Mouse (Mus musculus): Measurements from ENCODE around the gene Trit1. TPM values are rescaled to one million over a fixed set of nuclear protein-coding genes. Genes with fewer than 3 reads are reported as not detected.

Gene Trit1
- polyA plus RNA-seq, 1 experiment from 2014 or later, result 29.4 TPM

GRCm38 (mm10) chr4:123026161-123026560 is 9.8 kb downstream of the Trit1 start:
- H3K27ac ChIP-seq (ENCODE audit: low read depth, low read length), result no peak overlapping the region
- 96% methylated on average over 13 of the region's 13 CpGs for WGBS
- H3K9ac ChIP-seq (ENCODE audit: low read length), result no peak overlapping the region

GRCm38 (mm10) chr4:123026597-123026996 is 10.2 kb downstream of the Trit1 start:
- Histone ChIP-seq H3K4me2 (ENCODE audit: low read length) (no peak overlapping the region), H3K27ac (ENCODE audit: low read depth, low read length) (no peak overlapping the region), H3K4me3 (ENCODE audit: low read depth, low read length) (no peak overlapping the region), H3K9me3 (replicated peaks; ENCODE audit: control insufficient read depth, low read length) (no peaks in the 10 kb centered on the region), H3K4me1 (ENCODE audit: control insufficient read depth, insufficient read depth, low read length) (no peaks in the 10 kb centered on the region), H3K9ac (ENCODE audit: low read length) (no peak overlapping the region), H3K27me3 (replicated peaks; ENCODE audit: control insufficient read depth, insufficient read depth, low read length) (no peaks in the 10 kb centered on the region), H3K36me3 (ENCODE audit: control insufficient read depth, insufficient read depth, low read length) (peaks cover 30% of the 10 kb centered on the region)
- DNase-seq (ENCODE audit: low spot score), result no peak
- ATAC-seq, result no peak
- WGBS, result 82% methylated on average over 4 of the region's 4 CpGs

More at GRCm38 (mm10) chr4:123026161-123026560, 9.8 kb downstream of the Trit1 start:
- H3K4me2 ChIP-seq (ENCODE audit: low read length), result no peak overlapping the region
- DNase-seq (ENCODE audit: low spot score), result no peak
- H3K4me1 ChIP-seq (ENCODE audit: control insufficient read depth, insufficient read depth, low read length), result no peaks in the 10 kb centered on the region
- no peak for ATAC-seq
- H3K4me3 ChIP-seq (ENCODE audit: low read depth, low read length), result no peak overlapping the region
- no peaks in the 10 kb centered on the region for H3K27me3 ChIP-seq (replicated peaks; ENCODE audit: control insufficient read depth, insufficient read depth, low read length)
- peaks cover 29% of the 10 kb centered on the region for H3K36me3 ChIP-seq (ENCODE audit: control insufficient read depth, insufficient read depth, low read length)
- no peaks in the 10 kb centered on the region for H3K9me3 ChIP-seq (replicated peaks; ENCODE audit: control insufficient read depth, low read length)

- ATAC-seq, result no peak
- peaks cover 31% of the 10 kb centered on the region for H3K36me3 ChIP-seq (ENCODE audit: control insufficient read depth, insufficient read depth, low read length)
- H3K27ac ChIP-seq (ENCODE audit: low read depth, low read length), result no peak overlapping the region
- DNase-seq (ENCODE audit: low spot score), result no peak
- no peak overlapping the region for H3K4me2 ChIP-seq (ENCODE audit: low read length)
- no peaks in the 10 kb centered on the region for H3K4me1 ChIP-seq (ENCODE audit: control insufficient read depth, insufficient read depth, low read length)
- H3K4me3 ChIP-seq (ENCODE audit: low read depth, low read length), result no peak overlapping the region
- H3K27me3 ChIP-seq (replicated peaks; ENCODE audit: control insufficient read depth, insufficient read depth, low read length), result no peaks in the 10 kb centered on the region
- H3K9ac ChIP-seq (ENCODE audit: low read length), result no peak overlapping the region
- no peaks in the 10 kb centered on the region for H3K9me3 ChIP-seq (replicated peaks; ENCODE audit: control insufficient read depth, low read length)
- 90% methylated on average over 2 of the region's 2 CpGs for WGBS
Measured at GRCm38 (mm10) chr4:123034841-123035240, 18.4 kb downstream of the Trit1 start.

GRCm38 (mm10) chr4:123035636-123036035 is 19.2 kb downstream of the Trit1 start:
- Histone ChIP-seq H3K9me3 (replicated peaks; ENCODE audit: control insufficient read depth, low read length) (no peaks in the 10 kb centered on the region), H3K9ac (ENCODE audit: low read length) (no peak overlapping the region), H3K4me2 (ENCODE audit: low read length) (no peak overlapping the region), H3K27ac (ENCODE audit: low read depth, low read length) (no peak overlapping the region), H3K4me1 (ENCODE audit: control insufficient read depth, insufficient read depth, low read length) (no peaks in the 10 kb centered on the region), H3K4me3 (ENCODE audit: low read depth, low read length) (no peak overlapping the region), H3K27me3 (replicated peaks; ENCODE audit: control insufficient read depth, insufficient read depth, low read length) (no peaks in the 10 kb centered on the region), H3K36me3 (ENCODE audit: control insufficient read depth, insufficient read depth, low read length) (peaks cover 34% of the 10 kb centered on the region)
- ATAC-seq (no peak), DNase-seq (ENCODE audit: low spot score) (no peak)
- WGBS, result 93% methylated on average over 2 of the region's 2 CpGs

DNA sequence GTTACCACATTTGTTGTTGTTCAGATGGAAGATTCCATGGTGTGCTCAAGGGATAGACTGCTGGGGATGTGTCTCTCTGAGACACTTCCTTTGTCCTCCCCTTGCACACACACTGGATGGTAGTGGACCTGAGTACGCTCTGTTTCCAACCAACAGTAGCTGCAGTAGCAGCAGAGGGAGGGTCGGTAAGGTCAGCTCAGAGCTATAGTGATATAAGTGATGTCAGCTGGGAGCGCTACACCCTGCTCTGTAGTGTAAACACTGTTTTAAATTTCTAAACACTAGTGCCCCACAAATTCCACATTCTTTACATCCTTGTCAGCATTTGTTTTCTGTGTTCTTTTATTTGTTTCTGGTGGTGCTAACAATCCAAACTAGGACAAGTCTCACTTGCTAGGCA is 20.3 kb downstream of the Trit1 start:
- Histone ChIP-seq H3K27ac (ENCODE audit: low read depth, low read length) (no peak overlapping the region), H3K9ac (ENCODE audit: low read length) (no peak overlapping the region), H3K4me2 (ENCODE audit: low read length) (no peak overlapping the region), H3K9me3 (replicated peaks; ENCODE audit: control insufficient read depth, low read length) (no peaks in the 10 kb centered on the region), H3K36me3 (ENCODE audit: control insufficient read depth, insufficient read depth, low read length) (peaks cover 31% of the 10 kb centered on the region), H3K27me3 (replicated peaks; ENCODE audit: control insufficient read depth, insufficient read depth, low read length) (no peaks in the 10 kb centered on the region), H3K4me1 (ENCODE audit: control insufficient read depth, insufficient read depth, low read length) (no peaks in the 10 kb centered on the region), H3K4me3 (ENCODE audit: low read depth, low read length) (no peak overlapping the region)
- ATAC-seq, result no peak
- DNase-seq (ENCODE audit: low spot score), result no peak
- WGBS, result 83% methylated on average over 3 of the region's 3 CpGs

GRCm38 (mm10) chr4:123041131-123041530 is 24.7 kb downstream of the Trit1 start:
- Histone ChIP-seq H3K36me3 (ENCODE audit: control insufficient read depth, insufficient read depth, low read length) (peaks cover 51% of the 10 kb centered on the region), H3K9ac (ENCODE audit: low read length) (no peak overlapping the region), H3K27me3 (replicated peaks; ENCODE audit: control insufficient read depth, insufficient read depth, low read length) (no peaks in the 10 kb centered on the region), H3K4me2 (ENCODE audit: low read length) (no peak overlapping the region), H3K9me3 (replicated peaks; ENCODE audit: control insufficient read depth, low read length) (no peaks in the 10 kb centered on the region), H3K4me1 (ENCODE audit: control insufficient read depth, insufficient read depth, low read length) (no peaks in the 10 kb centered on the region), H3K4me3 (ENCODE audit: low read depth, low read length) (no peak overlapping the region), H3K27ac (ENCODE audit: low read depth, low read length) (no peak overlapping the region)
- WGBS, result 95% methylated on average over 6 of the region's 6 CpGs
- DNase-seq (ENCODE audit: low spot score), result no peak
- ATAC-seq, result no peak

- Histone ChIP-seq H3K4me1 (ENCODE audit: control insufficient read depth, insufficient read depth, low read length) (no peaks in the 10 kb centered on the region), H3K4me3 (ENCODE audit: low read depth, low read length) (no peak overlapping the region), H3K27ac (ENCODE audit: low read depth, low read length) (no peak overlapping the region; the same call in 1 of the 2 replicates), H3K36me3 (ENCODE audit: control insufficient read depth, insufficient read depth, low read length) (peaks cover 75% of the 10 kb centered on the region), H3K4me2 (ENCODE audit: low read length) (no peak overlapping the region), H3K9me3 (replicated peaks; ENCODE audit: control insufficient read depth, low read length) (no peaks in the 10 kb centered on the region), H3K9ac (ENCODE audit: low read length) (no peak overlapping the region), H3K27me3 (replicated peaks; ENCODE audit: control insufficient read depth, insufficient read depth, low read length) (no peaks in the 10 kb centered on the region)
- 23% methylated on average over 1 of the region's 1 CpGs for WGBS
- ATAC-seq (peak; percentile 50), DNase-seq (ENCODE audit: low spot score) (peak; percentile 37)
Measured at GRCm38 (mm10) chr4:123043858-123044257, 27.5 kb downstream of the Trit1 start.

GRCm38 (mm10) chr4:123044842-123045241 is 28.4 kb downstream of the Trit1 start:
- peaks cover under 1% of the 10 kb centered on the region; the same call in 1 of the 2 replicates for H3K4me1 ChIP-seq (ENCODE audit: control insufficient read depth, insufficient read depth, low read length)
- H3K9ac ChIP-seq (ENCODE audit: low read length), result no peak overlapping the region
- H3K4me3 ChIP-seq (ENCODE audit: low read depth, low read length), result no peak overlapping the region
- peaks cover 75% of the 10 kb centered on the region for H3K36me3 ChIP-seq (ENCODE audit: control insufficient read depth, insufficient read depth, low read length)
- no peak overlapping the region for H3K27ac ChIP-seq (ENCODE audit: low read depth, low read length)
- no peak for DNase-seq (ENCODE audit: low spot score)
- WGBS, result 91% methylated on average over 4 of the region's 4 CpGs
- H3K27me3 ChIP-seq (replicated peaks; ENCODE audit: control insufficient read depth, insufficient read depth, low read length), result no peaks in the 10 kb centered on the region
- ATAC-seq, result no peak
- no peak overlapping the region for H3K4me2 ChIP-seq (ENCODE audit: low read length)
- no peaks in the 10 kb centered on the region for H3K9me3 ChIP-seq (replicated peaks; ENCODE audit: control insufficient read depth, low read length)

DNA sequence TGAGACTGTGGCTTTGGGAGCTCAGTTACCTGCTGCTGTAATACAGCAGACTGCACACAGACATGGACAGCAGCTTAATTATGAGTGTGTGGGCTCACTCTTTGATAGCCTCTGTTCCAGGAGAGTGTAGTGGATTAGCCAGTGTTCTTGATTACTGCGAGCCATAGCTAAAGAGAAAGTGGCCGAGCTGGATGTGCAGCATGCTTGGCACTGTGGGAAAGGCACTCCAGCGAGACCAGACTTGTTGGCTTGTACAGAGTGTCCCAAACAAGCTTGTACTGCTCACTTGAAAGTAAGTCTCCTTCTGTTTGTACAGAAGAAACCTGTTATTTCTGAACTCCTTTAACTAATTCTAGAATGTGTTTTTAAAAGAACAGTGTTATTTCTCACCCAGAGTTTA is 29.9 kb downstream of the Trit1 start:
- Histone ChIP-seq H3K4me3 (ENCODE audit: low read depth, low read length) (no peak overlapping the region), H3K9ac (ENCODE audit: low read length) (no peak overlapping the region), H3K27ac (ENCODE audit: low read depth, low read length) (no peak overlapping the region), H3K9me3 (replicated peaks; ENCODE audit: control insufficient read depth, low read length) (no peaks in the 10 kb centered on the region), H3K4me2 (ENCODE audit: low read length) (no peak overlapping the region), H3K4me1 (ENCODE audit: control insufficient read depth, insufficient read depth, low read length) (peaks cover 15% of the 10 kb centered on the region), H3K27me3 (replicated peaks; ENCODE audit: control insufficient read depth, insufficient read depth, low read length) (no peaks in the 10 kb centered on the region), H3K36me3 (ENCODE audit: control insufficient read depth, insufficient read depth, low read length) (peaks cover 75% of the 10 kb centered on the region)
- ATAC-seq, result no peak
- no peak for DNase-seq (ENCODE audit: low spot score)
- 88% methylated on average over 3 of the region's 3 CpGs for WGBS

Data from forebrain, embryonic 14.5 days (tissue).